Mouse (Mus musculus): Measurements from ENCODE around the gene Pdrg1.

Pdrg1 gene

GRCm38 (mm10) chr2:153014758-153015593 lies at the start of gene Pdrg1:
TSS of gene Pdrg1 (minus strand) at chr2:153015427.
- DNase-seq (ENCODE audit: low read depth), result peak; percentile 98

GRCm38 (mm10) chr2:153064190-153064970 lies 49.2 kb upstream of the Pdrg1 start:
- no peak for DNase-seq (ENCODE audit: low read depth)

- no peak for DNase-seq (ENCODE audit: low read depth)
Measured at GRCm38 (mm10) chr2:153063394-153063793, 48.2 kb upstream of the Pdrg1 start.

GRCm38 (mm10) chr2:153060216-153060615 lies 45.0 kb upstream of the Pdrg1 start:
- no peak for DNase-seq (ENCODE audit: low read depth)

GRCm38 (mm10) chr2:153058365-153058764 lies 43.1 kb upstream of the Pdrg1 start:
- DNase-seq (ENCODE audit: low read depth), result no peak

GRCm38 (mm10) chr2:153055270-153055920 lies 40.2 kb upstream of the Pdrg1 start:
- DNase-seq (ENCODE audit: low read depth), result no peak

GRCm38 (mm10) chr2:153053896-153054295 lies 38.7 kb upstream of the Pdrg1 start:
- DNase-seq (ENCODE audit: low read depth), result no peak

GRCm38 (mm10) chr2:153052700-153053351 lies 37.6 kb upstream of the Pdrg1 start:
- no peak for DNase-seq (ENCODE audit: low read depth)

GRCm38 (mm10) chr2:153051537-153051936 lies 36.3 kb upstream of the Pdrg1 start:
- DNase-seq (ENCODE audit: low read depth), result no peak

GRCm38 (mm10) chr2:153051095-153051494 lies 35.9 kb upstream of the Pdrg1 start:
- no peak for DNase-seq (ENCODE audit: low read depth)

- DNase-seq (ENCODE audit: low read depth), result no peak
Measured at GRCm38 (mm10) chr2:153049997-153050358, 34.8 kb upstream of the Pdrg1 start.

- DNase-seq (ENCODE audit: low read depth), result no peak
Measured at GRCm38 (mm10) chr2:153049288-153049996, 34.2 kb upstream of the Pdrg1 start.

- DNase-seq (ENCODE audit: low read depth), result peak; percentile 46
Measured at GRCm38 (mm10) chr2:153047828-153048465, 32.7 kb upstream of the Pdrg1 start.

GRCm38 (mm10) chr2:153045884-153046299 lies 30.7 kb upstream of the Pdrg1 start:
- DNase-seq (ENCODE audit: low read depth), result no peak

GRCm38 (mm10) chr2:153043886-153044285 lies 28.7 kb upstream of the Pdrg1 start:
- DNase-seq (ENCODE audit: low read depth), result no peak

GRCm38 (mm10) chr2:153036690-153037089 lies 21.5 kb upstream of the Pdrg1 start:
- no peak for DNase-seq (ENCODE audit: low read depth)

- no peak for DNase-seq (ENCODE audit: low read depth)
Measured at GRCm38 (mm10) chr2:153033545-153034230, 18.5 kb upstream of the Pdrg1 start.

GRCm38 (mm10) chr2:153032973-153033372 lies 17.7 kb upstream of the Pdrg1 start:
- DNase-seq (ENCODE audit: low read depth), result no peak

GRCm38 (mm10) chr2:153032083-153032842 lies 17.0 kb upstream of the Pdrg1 start:
- DNase-seq (ENCODE audit: low read depth), result peak; percentile 74

Data from naive thymus-derived CD4-positive, alpha-beta T cell, adult 2 months (primary cell).